Mouse (Mus musculus) heart, postnatal 0 days (tissue): Measurements from ENCODE around the gene Cgref1. TPM values are rescaled to one million over a fixed set of nuclear protein-coding genes. Genes with fewer than 3 reads are reported as not detected.
A peak's percentile ranks its signal among the peaks of the same experiment; 100 is the strongest.

ENCODE experiments used
- ATAC-seq: fragments of 200-750 bp; cut with Nextera tagmentation; 2 replicates; pipeline ENCODE4 v1.8.0; 2017; ENCODE audit warnings: low read depth, moderate number of reproducible peaks, moderate library complexity; ENCODE audit not compliant: insufficient read depth
- DNase-seq: peaks from one replicate; pipeline ENCODE4 v3.0.0-alpha.2; 2016; ENCODE audit warnings: low spot score
- H3K27ac ChIP-seq: fragments of 300-500 bp; sonication (generic); 2 replicates; pipeline ENCODE4 v1.5.1; 2014; ENCODE audit warnings: low read depth, mild to moderate bottlenecking
- H3K27me3 ChIP-seq: fragments of 300-500 bp; sonication (generic); 2 replicates; pipeline ENCODE4 v1.6.1; 2014; ENCODE audit warnings: low read length, mixed read lengths; ENCODE audit not compliant: control insufficient read depth, insufficient read depth
- H3K36me3 ChIP-seq: fragments of 300-500 bp; sonication (generic); replicated peaks from 2 replicates; pipeline ENCODE4 v1.6.1; 2014; ENCODE audit warnings: low read length, mixed read lengths; ENCODE audit not compliant: control insufficient read depth, insufficient read depth
- H3K4me1 ChIP-seq: fragments of 300-500 bp; sonication (generic); 2 replicates; pipeline ENCODE4 v1.6.1; 2014; ENCODE audit warnings: antibody characterized with exemption; ENCODE audit not compliant: control insufficient read depth, insufficient read depth
- H3K4me2 ChIP-seq: fragments of 300-500 bp; sonication (generic); 2 replicates; pipeline ENCODE4 v1.6.1; 2014; ENCODE audit warnings: low read depth, mild to moderate bottlenecking, low read length, moderate library complexity
- H3K4me3 ChIP-seq: fragments of 300-500 bp; sonication (generic); 2 replicates; pipeline ENCODE4 v1.5.1; 2014; ENCODE audit warnings: low read depth, low read length
- H3K9ac ChIP-seq: fragments of 300-500 bp; sonication (generic); replicated peaks from 2 replicates; pipeline ENCODE4 v1.6.1; 2014; ENCODE audit warnings: low read depth, low read length, mixed read lengths
- H3K9me3 ChIP-seq: fragments of 300-500 bp; sonication (generic); replicated peaks from 2 replicates; pipeline ENCODE4 v1.6.1; 2016; ENCODE audit warnings: low read length; ENCODE audit not compliant: control insufficient read depth
- CTCF ChIP-seq: IDR thresholded peaks from 2 replicates; pipeline ENCODE4 v1.5.1; 2016; ENCODE audit warnings: antibody characterized with exemption, control low read depth, low read depth
- EP300 ChIP-seq: IDR thresholded peaks from 2 replicates; pipeline ENCODE4 v1.6.1; 2016; ENCODE audit warnings: antibody characterized with exemption, low read depth
- WGBS: fragments of 180-500 bp; shearing (Covaris S2); extraction: QIAGEN DNeasy Blood & Tissue Kit; methylation state at CpG from one replicate; pipeline ENCODE4 v1.1.7; 2014; 5-methylcytosine and 5-hydroxymethylcytosine counted together
- polyA plus RNA-seq: library from polyadenylated mRNA; unstranded; fragments of >200 nt; fragmentation: Nextera tagmentation; extraction: Ambion mirVana; gene quantifications from 2 replicates; pipeline ENCODE4 v1.2.1, GENCODE M21; 2015
- total RNA-seq: library from RNA; depleted of rRNA; stranded (reverse); fragments of >200 nt; gene quantifications from 2 replicates; pipeline ENCODE4 v1.2.3, GENCODE M21; 2014; ENCODE audit warnings: low replicate concordance

Gene Cgref1
- total and polyA plus RNA-seq, 2 experiments from 2014 or later: 1.1 to 3.0 TPM

DNA sequence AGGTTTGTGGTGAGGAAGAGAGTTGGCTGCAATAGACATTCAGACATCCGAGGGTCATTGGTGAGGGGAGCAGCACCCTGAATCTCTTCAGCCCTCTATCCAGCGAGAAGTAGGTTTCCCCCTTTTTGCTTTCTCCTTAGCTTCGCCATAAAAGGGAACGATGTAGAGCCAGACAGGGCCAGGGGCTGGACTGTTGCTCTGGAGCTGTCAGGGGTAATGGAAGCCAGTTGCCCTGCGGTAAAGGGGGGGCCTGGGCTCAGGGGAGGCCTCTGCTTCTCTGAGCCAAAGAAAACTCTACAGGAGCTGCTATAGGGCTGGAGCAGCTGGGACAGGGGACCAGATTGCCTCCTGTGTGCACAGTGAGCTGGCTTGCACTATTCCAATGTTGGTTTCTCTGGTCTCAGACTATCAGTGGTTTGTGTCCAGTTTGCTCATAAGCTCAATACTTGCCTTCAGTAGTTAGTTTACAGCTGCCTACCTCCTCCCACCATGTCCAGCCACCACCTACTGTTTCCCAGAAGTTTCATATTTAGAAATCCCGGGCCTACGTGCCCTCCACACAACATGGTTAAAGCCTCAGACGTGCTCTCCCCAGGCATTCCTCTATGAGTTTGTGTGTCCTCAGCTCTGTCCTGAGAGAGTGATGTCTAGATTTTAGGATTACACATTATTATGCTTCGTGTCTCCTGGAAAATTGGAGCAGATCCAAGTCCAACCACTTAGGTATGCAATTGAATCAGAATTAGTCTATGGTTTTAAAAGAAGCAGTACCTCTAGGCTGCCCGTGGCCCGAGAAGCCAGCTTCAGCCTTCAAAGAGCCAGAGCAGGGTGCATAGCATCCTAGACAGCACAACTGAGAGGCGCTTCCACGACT, 36.7 kb downstream of the Cgref1 start:
- peaks cover 16% of the 10 kb centered on the region for H3K36me3 ChIP-seq
- peak overlapping the region; percentile 92 for H3K27ac ChIP-seq
- H3K4me3 ChIP-seq: peak overlapping the region; percentile 88
- 24% methylated on average over 13 of the region's 13 CpGs for WGBS
- TF ChIP-seq CTCF: no peak
- peak; percentile 22; the same call in 1 of the 2 replicates for TF ChIP-seq EP300
- ATAC-seq: peak; percentile 45
- peak overlapping the region; percentile 76 for H3K9ac ChIP-seq
- no peaks in the 10 kb centered on the region for H3K9me3 ChIP-seq
- peak overlapping the region; percentile 95 for H3K4me2 ChIP-seq
- H3K27me3 ChIP-seq: no peaks in the 10 kb centered on the region
- H3K4me1 ChIP-seq: peaks cover 36% of the 10 kb centered on the region
- peak; percentile 65 for DNase-seq

DNA sequence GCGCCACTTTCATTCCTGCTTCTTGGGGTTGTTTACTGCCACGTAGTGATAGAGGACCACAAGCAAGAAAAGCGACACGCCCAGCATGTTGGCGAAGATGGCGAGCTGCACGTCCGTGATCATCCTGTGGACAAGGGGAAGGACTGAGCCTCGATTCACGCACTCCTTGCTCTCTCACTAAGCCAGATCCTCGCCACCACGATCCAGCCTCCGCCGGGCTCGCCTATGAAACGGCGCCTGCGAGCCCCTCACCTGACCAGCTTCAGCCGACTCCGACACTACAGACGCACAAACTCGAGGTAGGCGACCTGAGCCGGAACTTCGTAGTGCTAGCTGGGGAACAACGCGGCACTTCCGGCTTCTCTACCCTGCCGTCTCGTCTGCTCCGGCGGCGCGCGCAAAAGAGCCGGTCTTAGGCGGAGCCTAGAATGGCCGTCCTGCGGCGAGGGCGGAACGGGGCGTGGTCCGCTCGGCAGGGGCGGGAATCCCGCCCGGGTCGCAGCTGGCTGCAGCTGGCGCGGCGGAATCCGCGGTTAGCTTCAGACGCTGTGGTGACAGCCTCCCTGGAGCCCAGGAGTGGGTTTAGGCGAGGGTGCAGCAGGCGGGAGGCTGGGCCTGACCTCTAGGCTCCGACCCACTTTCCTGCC, 37.9 kb downstream of the Cgref1 start, which contains the start of gene Ost4:
Gene Ost4 (minus strand): TSS at position 376 of the 647 bp plus-strand sequence.
- H3K9me3 ChIP-seq: no peaks in the 10 kb centered on the region
- TF ChIP-seq CTCF: no peak
- peak; percentile 71; the same call in 1 of the 2 replicates for TF ChIP-seq EP300
- WGBS: under 1% methylated on average over 58 of the region's 58 CpGs

DNA sequence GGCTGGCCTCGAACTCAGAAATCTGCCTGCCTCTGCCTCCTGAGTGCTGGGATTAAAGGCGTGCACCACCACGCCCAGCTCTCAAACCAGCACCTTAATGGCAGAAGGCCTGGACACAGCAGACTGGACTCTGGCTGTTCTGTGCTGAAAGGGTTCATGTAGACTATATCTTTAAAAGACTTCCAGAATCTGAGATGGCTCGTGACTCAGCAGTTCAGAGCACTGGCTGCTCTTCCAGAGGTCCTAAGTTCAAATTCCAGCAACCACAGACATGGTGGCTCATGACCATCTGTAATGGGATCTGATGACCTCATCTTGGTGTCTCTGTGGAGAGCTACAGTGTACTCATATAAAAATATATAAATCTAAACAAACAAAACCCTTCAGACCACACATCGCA, 43.5 kb downstream of the Cgref1 start:
- DNase-seq: no peak
- Histone ChIP-seq H3K27me3 (no peaks in the 10 kb centered on the region), H3K36me3 (peaks cover 42% of the 10 kb centered on the region), H3K4me2 (no peak overlapping the region), H3K4me1 (peaks cover 5% of the 10 kb centered on the region; the same call in 1 of the 2 replicates), H3K4me3 (no peak overlapping the region), H3K27ac (no peak overlapping the region), H3K9me3 (no peaks in the 10 kb centered on the region), H3K9ac (no peak overlapping the region)
- ATAC-seq: no peak
- 92% methylated on average over 5 of the region's 5 CpGs for WGBS
- TF ChIP-seq CTCF (no peak), EP300 (no peak)

More for the DNA sequence above, 37.9 kb downstream of the Cgref1 start, which contains the start of gene Ost4:
- Histone ChIP-seq H3K36me3 (peaks cover 24% of the 10 kb centered on the region), H3K27me3 (no peaks in the 10 kb centered on the region), H3K4me1 (peaks cover 30% of the 10 kb centered on the region), H3K4me3 (peak within 1 kb of the TSS; percentile 88), H3K27ac (peak within 1 kb of the TSS; percentile 92), H3K9ac (peak within 1 kb of the TSS; percentile 76), H3K4me2 (peak within 1 kb of the TSS; percentile 95)
- ATAC-seq (peak; percentile 93), DNase-seq (peak; percentile 96)

DNA sequence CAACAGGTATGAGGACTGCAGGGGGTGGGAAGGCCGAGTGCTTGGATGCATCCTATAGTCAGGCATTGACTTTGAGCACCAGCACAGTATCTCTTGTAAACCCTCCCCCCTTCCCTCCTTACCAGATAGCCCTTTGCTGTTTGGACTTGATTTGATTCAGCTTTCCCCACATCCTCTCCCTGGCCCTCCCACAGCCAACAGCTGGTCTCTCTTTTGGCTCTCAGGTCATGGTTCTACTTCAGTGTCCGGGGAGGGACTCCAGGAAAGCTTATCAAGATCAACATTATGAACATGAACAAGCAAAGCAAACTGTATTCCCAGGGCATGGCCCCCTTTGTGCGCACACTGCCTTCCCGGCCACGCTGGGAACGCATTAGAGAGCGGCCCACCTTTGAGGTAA, 55.0 kb downstream of the Cgref1 start:
- peaks cover 16% of the 10 kb centered on the region; the same call in 1 of the 2 replicates for H3K4me1 ChIP-seq
- H3K36me3 ChIP-seq: peaks cover 48% of the 10 kb centered on the region
- ATAC-seq (no peak), DNase-seq (no peak)
- no peak overlapping the region for H3K27ac ChIP-seq
- no peak overlapping the region for H3K4me3 ChIP-seq
- 81% methylated on average over 7 of the region's 7 CpGs for WGBS
- no peaks in the 10 kb centered on the region for H3K9me3 ChIP-seq
- TF ChIP-seq EP300 (no peak), CTCF (no peak)
- H3K9ac ChIP-seq: no peak overlapping the region
- H3K4me2 ChIP-seq: no peak overlapping the region
- no peaks in the 10 kb centered on the region for H3K27me3 ChIP-seq

DNA sequence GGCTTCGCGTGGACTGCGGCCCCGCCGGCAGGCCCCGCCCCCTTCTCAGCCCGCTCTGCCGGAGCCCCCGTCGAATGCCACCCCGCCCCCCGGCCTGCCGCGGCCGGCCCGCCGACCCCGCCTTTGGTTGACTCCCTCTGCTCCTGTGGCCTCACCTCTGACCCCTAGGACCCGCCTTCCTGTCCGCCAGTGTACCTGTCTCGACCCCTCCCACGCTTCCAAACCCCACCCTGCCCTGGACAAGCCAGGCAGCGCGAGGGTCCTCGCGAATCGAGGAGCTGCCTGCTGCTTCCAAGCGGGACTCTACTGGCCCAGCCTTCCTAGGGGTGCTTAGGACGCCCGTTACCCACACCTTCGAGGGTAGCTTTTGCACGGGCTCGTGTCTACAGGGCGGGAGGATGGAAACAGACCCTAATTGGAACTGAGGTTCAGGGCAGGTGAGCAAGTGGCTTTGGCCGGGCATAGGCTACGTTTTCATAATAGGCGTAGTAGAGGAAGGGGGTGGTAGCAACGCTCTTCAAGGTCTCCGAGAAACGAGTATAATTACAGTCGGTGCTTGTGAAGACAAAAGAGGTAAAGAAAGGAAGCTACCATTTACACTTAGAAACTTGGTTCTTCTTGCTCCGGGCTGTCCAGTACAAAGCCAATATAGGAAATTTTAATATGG, 56.2 kb downstream of the Cgref1 start:
- Histone ChIP-seq H3K4me1 (peaks cover 16% of the 10 kb centered on the region; the same call in 1 of the 2 replicates), H3K27me3 (no peaks in the 10 kb centered on the region), H3K4me3 (peak overlapping the region; percentile 76), H3K27ac (peak overlapping the region; percentile 92), H3K9ac (peak overlapping the region; percentile 67), H3K9me3 (no peaks in the 10 kb centered on the region), H3K36me3 (peaks cover 36% of the 10 kb centered on the region), H3K4me2 (peak overlapping the region; percentile 97)
- ATAC-seq: peak; percentile 15
- whole genome bisulfite sequencing: under 1% methylated on average over 40 of the region's 42 CpGs
- no peak for TF ChIP-seq EP300
- DNase-seq: peak; percentile 56
